Mouse (Mus musculus) activated CD4-positive, CD25-positive, alpha-beta regulatory T cell, adult 4 months (primary cell): ENCODE data around the gene Tff1. TPM values are rescaled to one million over a fixed set of nuclear protein-coding genes. Genes with fewer than 3 reads are reported as not detected.
A peak's percentile ranks its signal among the peaks of the same experiment; 100 is the strongest.

Experiments used
- ATAC-seq: one replicate; pipeline ENCODE4 v1.8.0; 2017
- polyA plus RNA-seq, 2 experiments: library from polyadenylated mRNA; unstranded; fragments of 100-300 nt; shearing (Covaris generic); gene quantifications; one replicate each; pipeline ENCODE4 v1.2.1; 2017

Gene Tff1
- polyA plus RNA-seq, 2 experiments from 2014 or later: 0.89 TPM; not detected in 1

DNA sequence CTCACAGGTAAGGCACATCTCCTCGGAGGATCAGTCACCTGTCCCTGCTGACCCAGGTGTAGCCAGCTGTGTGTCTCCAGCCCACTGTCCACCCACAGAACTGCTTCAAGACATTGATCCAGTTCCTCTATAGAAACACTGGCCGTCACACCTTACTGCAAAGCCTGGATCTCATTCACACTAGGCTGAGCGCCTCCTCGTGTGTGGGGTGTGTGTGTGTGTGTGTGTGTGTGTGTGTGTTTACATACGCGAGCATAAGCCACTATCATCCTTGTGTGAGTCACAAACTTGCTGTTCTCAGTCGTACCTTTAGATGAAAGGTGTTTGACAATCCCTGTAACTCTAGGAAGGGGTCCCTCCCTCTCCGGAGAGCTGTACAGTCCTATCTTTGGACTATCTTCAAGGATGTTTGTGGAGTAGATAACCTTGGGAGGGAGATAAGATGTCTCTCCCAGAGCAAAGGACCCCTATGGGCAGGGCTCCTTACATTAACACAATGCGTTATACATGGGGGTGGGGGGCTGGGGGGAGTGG lies 12.0 kb downstream of the Tff1 start:
- no peak for ATAC-seq

DNA sequence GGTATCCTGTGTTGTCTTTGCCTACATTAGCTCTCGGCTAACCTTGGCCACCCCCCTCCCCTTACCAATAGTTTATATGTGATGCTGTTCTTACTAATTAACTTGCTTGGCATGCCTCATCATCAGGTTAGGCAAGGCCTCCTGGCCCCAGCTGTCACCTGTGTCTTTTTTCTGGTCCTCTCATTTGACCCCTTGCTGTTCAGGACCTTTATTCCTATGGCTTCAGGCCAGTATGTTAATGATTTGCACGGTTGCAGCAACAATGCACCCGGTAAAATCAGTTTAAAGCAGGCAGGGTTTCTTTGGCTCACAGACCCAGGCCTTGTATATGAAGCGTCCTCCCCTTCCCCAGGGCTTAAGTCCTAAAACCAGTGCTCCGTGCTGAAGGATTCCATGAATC lies 12.6 kb downstream of the Tff1 start:
- no peak for ATAC-seq

DNA sequence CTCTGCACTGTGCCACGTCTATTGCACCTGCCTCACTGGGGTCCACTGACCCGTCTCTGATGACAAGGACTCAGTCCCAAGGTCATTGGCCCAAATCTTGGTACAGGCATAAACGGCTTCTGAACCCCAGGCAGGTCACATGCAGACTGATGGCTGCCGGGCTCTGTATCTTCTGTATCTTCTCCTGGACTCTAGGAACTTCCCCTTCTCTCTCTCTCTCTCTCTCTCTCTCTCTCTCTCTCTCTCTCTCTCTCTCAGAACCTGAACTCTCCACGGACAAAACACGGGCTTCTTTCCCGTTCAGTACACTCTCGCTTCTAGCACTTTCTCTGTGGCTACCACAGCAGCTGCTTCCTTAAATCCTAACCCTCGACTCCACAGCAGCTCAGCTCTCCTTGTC lies 19.1 kb downstream of the Tff1 start:
- ATAC-seq: no peak

DNA sequence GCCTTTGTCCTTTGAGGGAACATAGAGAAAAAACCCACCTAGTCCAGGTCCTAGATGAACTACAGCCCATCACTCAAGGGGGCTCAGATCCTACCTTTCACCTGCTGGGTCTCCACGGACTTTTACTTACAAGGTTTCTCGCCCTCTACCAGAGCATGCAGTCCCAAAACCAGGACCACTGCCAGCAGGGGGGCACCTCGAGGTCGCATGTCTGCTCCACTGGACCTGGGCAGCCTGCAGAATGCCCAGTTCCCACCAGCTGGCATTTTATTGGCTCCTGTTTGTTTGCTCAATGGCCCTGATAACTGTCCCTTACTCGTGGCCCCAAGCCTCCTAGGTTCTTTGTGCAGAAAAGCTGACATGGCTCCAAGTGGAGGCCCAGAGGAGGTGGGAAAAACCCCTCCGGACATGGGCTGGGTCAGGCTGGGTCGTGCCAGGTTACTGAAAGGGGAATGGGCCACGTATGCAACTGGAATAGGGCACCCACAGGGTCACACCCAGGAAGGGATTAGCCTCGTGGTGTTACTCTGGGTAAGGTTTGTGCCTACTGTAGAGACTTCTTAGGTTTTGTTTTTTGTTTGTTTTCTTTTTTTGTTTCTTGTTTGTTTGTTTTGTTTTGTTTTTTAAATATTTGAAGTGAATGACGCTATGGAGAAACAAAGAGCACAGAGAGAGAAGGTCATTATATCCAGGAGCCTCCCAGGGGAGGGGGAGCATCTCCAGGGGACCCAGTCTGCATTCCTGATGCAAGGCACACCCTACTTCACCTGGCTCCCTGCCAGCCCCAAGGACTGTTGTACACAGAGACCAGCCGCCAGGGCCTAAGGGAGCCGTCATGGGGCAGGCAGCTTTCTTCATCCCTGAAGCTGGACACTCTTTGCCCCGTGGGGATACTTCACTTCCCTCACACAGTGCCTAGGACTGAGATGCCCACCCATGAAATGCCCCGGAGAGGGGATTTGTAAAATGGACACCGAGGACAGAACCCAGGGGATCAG lies 20.7 kb downstream of the Tff1 start, which contains the start of gene Tff2:
Tff2 (minus strand) TSS at position 243 of the 998 bp plus-strand sequence.
- no peak for ATAC-seq

DNA sequence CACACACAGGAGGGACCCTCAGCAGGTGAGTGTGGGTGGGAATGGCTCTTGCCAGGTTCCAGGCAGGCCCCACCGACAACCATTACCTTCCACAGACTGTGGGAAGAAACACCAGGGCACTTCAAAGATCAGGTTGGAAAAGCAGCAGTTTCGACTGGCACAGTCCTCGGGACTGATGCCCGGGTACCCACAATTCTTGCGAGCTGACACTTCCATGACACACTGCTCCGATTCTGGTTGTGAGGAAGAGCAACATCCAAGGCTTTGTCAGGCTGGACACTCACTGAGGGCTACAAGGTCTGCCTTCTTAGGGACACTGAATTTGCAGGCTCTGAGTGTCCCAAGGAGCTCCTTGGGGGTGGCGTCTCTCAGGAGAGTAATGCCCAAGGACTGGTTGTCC lies 23.0 kb downstream of the Tff1 start:
- ATAC-seq: no peak

DNA sequence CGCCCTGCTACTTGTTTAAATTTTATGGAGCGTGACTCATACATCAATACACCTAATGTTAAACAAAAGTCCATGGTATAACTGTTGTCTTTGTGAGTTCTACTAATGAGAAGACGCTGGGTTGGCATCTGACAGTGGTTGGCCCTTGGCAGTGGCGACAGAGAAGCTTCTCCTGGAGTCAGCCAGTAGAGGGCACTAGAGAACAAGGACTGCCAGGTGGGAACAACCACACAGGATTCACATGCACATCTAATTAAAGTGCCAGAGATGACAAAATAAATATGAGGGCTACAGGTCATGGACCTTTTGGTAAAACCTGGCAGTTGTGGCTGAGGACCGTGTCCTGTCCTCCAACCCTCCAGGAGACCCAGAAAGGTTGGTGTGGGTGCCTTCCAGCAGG lies 26.7 kb downstream of the Tff1 start:
- ATAC-seq: peak; percentile 60

DNA sequence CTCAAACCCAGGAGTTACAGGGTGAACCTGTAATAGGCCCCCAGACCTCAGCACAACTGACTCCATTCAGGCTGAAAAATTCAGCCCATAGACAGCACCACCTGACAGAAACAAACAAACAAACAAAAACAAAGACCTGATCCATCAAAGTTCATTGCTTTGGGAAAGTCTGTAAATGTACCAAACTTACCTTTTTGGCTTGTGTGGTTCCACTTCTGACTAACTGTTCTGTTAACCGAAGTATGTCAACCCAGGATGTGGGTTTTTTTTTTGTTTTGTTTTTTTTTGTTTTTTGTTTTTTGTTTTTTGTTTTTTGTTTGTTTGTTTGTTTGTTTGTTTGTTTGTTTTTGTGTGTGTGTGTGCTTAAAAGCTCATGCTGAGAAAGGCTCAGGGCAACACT lies 28.3 kb downstream of the Tff1 start:
- ATAC-seq: peak; percentile 48

DNA sequence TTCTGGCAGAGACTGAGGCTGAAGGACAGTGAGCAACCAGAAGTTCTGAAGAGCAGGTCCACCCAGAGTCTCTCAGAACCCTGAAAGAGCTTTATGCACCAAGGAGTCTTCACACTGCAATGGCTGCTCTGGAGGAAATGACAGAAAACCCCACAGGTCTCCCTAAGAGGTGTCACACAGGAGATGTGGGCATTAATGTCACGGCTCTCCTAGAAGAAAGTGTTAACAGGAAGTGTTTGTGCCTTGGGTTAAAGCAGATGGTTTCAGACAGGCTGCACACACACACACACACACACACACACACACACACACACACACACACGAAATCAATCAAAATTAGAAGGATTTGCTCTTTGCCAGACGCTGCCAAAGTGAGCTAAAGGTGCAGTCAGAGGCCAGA lies 28.8 kb downstream of the Tff1 start:
- ATAC-seq: peak; percentile 51

DNA sequence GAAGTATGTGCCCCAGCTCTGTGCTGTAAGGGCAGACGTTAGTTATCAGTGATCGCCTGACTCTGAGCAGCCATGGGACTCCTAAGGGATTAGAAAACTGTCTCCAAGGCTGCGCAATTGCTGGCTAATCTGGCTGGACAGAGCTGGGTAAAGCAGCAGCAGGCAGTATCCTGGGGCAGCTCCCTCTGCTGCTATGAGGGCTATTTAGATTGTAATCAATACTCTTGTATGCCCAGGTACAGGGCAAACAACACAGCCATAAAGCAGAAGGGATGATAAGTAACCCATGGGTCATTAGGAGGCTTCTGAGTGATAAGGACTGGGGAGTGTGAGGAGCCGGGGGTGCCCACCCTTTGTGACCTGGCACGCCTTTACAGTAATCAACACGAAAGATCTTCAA lies 30.2 kb downstream of the Tff1 start:
- ATAC-seq: no peak

DNA sequence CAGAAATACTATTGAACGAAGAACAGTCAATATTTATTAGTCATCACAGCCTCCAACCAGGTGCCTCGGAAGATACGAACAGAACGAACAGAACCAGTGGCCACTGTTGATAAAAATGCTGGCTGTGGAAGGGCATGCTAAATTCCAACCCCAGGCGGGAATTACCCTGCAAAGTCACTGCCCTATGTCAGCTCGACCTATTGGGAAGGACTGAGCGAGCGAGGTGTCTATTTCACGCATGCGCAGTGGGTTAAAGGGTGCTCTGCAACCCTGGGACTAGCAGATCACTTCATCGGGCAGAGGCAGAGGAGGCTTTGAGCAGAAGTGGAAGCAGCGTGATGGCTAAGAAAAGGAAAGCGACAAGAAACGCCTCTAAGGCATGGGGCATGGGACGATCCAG lies 31.3 kb downstream of the Tff1 start:
- ATAC-seq: no peak

DNA sequence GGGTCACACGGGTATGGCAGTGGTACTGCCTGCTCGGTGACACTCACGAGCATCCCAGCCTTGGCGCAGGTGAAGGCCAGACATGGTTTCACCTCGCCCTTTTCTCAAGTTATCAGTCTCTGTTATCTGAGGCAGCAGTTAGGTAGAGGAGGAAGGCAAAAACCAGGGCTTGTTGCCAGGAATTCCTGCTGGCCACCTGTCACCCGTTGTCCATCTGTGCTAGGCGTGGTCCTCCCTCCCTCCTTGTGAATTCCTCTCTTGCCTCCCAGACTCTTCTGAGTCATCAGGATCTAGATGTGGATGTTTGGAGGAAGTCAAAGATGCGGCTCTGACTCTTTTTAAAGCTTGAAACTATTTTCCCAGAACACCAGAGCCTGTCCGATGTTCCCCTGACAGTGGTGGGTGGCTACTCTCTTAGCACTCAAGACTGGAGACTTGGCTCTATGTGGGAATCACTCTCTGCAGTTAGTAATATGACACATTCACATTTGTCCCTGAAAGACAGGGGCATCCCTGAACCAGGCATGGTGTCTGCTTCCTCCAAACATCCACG lies 33.7 kb downstream of the Tff1 start:
- no peak for ATAC-seq

DNA sequence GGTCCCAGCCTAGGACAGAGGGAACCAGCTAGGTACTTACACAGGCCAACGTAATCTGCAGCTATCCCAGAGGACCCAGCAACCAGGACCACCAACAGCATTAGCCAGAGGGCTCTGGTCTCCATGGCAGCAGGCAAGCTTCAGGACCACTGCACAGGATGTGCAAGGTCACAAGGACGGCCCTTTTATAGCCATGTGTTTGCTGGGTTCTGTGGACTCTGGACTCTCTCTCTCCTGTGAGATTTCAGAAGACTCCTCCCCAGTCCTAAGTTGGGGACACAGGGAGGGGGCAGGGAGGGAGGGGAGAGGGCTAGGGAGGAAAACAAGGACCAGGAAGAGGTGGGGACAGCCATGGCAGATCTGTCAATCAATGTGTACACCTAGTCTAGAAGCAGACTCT lies 35.6 kb downstream of the Tff1 start, which contains the start of gene Tff3:
Tff3 (minus strand) TSS at position 195 of the 400 bp plus-strand sequence.
- no peak for ATAC-seq

DNA sequence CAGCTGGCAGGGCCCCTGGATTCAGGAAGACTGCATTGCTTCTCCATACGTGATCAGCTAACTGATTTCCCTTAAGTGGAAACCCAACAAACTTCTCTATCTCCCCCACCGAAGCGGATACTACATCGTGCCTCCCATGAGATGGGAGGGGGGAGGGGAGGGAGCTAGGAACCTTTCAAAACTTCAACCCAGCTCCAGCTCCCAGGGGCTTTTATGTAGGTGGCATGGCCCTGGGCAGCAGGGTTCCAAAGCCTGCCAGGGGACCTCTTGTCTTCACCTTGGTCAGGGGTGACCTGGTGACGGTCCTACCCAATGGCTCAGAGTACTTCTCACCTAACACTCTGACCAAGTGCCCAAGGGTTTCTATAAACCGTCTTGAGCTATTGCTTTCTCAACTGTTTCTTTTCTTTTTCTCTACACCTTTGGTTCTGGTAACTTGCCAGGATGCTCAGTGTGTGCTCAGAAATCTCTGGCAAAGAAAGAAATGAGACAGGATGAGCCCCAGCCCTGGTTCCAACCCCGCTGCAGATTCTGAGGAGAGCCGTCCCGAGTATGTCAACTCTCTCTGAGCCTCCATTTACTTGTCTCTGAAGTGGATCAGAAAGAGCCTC lies 36.3 kb downstream of the Tff1 start:
- ATAC-seq: no peak

DNA sequence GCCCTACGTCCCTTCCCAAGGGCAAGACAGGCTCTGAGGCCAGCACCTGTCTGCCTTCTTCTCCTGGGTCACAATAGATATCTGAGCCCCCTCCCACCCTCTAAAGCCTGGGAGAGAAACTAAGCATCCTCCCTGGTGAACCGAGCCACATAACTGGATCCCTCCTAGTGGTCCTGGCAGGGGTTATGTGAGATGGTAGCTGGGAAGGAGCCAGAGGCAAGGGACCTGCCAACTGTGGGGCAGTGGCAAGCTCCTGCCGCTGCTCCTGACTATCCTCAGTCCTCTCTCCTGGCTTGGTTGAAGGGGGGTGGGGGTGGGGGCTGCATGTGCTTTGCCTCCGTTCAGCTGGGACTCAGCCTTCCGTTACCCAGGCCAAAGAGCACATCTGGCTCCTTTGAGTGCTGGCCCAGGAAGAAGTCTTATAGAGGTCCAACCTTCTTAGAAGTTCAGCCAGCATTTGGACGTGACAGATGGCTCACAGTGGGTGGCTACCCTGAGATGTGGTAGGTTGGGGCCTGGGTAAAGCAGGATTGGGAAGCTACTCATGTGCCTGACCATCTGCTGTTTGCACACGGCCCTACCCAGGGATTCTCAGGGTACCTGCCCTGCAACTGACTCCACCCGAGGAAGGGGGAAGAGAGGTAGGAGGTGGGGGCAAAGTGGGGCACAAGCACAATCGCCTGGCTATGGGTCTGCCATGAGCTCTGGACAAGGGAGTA lies 39.4 kb downstream of the Tff1 start:
- no peak for ATAC-seq

DNA sequence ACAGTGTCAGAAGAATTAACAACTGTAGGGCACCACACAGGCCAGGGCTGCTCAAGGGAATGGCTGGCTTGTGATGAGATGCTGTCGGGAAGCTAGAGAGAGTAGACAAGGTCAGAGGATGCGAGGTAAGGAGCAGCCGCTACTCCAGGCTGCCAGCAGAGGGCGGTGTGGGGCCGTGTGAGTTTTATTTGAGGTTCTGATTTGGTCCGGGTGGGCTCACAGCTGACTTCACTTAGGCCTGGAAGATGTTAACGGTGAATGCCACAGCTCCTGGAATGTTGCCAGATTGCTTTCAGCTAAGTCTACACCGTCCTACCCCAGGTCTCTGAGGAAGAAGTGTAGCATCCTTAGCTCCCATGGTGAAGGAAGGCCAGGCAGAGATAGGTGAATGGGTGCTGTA lies 43.1 kb downstream of the Tff1 start:
- no peak for ATAC-seq

DNA sequence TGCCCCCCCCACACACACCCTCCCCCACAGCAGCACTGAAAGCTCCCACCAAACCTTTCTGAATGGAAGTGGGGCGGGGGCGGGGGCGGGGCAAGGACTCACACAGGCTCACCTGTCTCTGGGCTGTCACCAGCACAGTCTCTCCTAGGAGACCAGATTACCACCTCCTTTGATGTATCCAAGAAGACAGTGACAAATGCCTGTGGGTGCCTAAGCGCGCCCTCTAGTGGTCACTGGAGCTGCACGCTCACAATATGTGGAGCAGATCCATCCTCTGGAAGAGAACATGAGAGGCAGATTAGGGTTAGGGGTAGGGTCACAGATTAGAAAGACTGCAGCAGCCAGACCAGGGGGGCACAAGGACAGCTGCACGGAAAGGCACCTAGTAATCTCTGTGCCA lies 45.6 kb downstream of the Tff1 start:
- ATAC-seq: peak; percentile 57

DNA sequence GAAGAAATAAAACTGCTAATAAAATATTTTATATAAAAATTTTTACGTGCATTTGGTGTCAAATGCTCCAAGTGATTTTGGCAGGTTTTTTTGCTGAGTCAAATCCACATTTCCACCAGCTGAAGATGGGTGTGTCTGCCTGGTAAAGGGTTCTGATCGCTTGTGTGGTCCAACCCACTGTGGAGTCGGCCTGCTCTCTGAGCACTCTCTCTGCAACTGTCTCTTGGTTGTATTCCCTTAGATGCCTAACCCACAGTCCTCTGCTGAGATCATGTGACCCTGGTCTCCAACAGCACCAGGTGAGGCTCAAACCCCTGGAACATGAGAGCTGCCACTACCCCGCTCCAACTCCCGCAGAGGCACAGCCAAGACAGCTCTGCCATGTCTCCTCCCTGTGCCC lies 47.1 kb downstream of the Tff1 start:
- no peak for ATAC-seq

DNA sequence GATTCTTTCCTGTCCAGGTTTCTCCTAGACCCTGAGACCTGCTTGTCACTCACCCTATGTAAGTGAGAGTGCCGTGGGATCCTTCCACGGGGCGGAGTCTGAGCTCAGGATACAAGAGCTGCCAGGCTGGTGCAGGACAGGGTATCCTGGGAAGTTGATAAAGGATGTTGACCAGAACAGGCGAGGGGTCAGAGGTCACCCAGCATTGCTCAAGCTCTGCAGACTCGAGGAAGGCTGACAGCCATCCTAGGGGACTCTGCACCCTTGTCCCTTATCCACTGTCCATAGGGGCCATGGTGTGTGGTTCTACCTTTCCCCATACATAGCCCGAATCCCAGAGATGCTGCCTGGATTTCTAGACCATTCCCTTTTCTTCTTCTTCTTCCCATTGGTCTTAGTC lies 49.0 kb downstream of the Tff1 start:
- ATAC-seq: no peak

DNA sequence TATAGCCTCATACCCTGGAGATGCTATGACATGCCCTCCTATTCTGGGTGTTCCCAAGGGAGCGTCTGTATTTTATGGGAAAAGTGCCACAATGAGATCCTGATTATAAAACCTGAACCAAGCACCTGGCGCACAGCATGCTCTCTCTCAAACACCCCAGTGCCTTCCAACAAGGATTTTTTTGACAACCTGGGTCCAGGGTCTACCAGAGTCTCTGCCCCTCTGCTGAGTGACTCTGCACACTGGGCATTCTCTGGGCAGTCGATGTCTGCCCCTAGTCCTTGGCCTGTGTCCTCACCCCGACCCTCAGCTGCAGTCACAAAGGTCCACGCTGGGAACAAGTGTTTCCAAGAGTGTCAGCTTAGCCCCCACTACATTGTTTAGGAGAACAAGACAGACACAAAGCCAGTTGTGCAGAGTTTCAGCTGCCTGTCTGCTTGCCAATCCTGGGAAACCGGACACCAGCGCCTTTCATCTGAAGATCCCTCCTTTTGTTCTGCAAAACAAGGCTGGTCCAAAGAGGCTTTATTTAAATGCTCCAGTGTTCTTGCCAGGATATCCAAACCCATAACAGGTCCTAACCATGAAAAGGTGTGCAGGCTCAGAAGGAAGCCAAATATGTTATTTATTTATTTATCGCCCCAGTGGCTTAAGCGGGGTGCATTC lies 51.8 kb downstream of the Tff1 start:
- ATAC-seq: no peak
